Mouse (Mus musculus): ENCODE results near the gene Tiam1. TPM values are rescaled to one million over a fixed set of nuclear protein-coding genes. Genes with fewer than 3 reads are reported as not detected.

The Tiam1 gene
- polyA plus RNA-seq, 1 experiment from 2014 or later: 24.5 TPM

Other genes with a start within 250 kb of the Tiam1 start
- 1,220 and 1,387 TPM in 2 replicates for gene Sod1, start 77.0 kb upstream of the Tiam1 start, polyA plus RNA-seq (2014; fragmentation: Nextera tagmentation; extraction: Ambion mirVana)
- 25.0 and 37.0 TPM in 2 replicates for gene Scaf4, start 140.7 kb upstream of the Tiam1 start, polyA plus RNA-seq (2014; fragmentation: Nextera tagmentation; extraction: Ambion mirVana)
- gene Hunk, start 242.2 kb upstream of the Tiam1 start, polyA plus RNA-seq (2014; fragmentation: Nextera tagmentation; extraction: Ambion mirVana): 10.3 and 16.6 TPM in 2 replicates

All from kidney, embryonic 14.5 days (tissue).